Mouse (Mus musculus) regulatory T cell (primary cell): ENCODE results near the gene Elovl6.

Source experiments
- in situ Hi-C: fragments of 300-600 bp; cut with MboI, MseI; formaldehyde crosslinking; loops from one replicate; pipeline ENCODE4 v1.15.1; 2025; ENCODE audit warnings: high pct_unique_total_duplicates

Gene Elovl6

GRCm38 (mm10) chr3:129686698-129687333 lies 154.7 kb downstream of the Elovl6 start:
- in situ Hi-C loops = loop anchor here (5.0 kb wide), 1 partner anchor 170 kb away; no protein-coding TSS in a partner anchor

DNA sequence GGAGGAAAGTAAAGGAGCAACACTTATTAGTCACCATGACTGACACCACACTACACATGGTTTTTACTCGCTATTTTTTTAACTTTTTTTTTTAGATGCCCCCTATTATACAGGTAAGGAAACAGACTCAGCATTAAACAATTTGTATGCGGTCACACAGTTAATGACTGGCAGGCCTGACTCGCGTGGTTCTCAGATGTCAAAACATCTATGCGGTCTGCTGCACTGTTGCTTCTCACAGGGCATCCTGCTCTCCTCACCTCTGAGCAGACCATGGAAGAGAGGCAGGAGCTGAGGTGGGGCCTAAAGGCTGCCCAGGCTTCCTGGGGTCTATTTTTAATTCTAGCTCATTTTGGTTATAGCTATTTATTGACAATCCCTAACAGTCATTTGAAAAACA lies 155.3 kb downstream of the Elovl6 start:
- in situ Hi-C loops = loop anchor here (5.0 kb wide), 1 partner anchor 170 kb away; no protein-coding TSS in a partner anchor
